Mouse (Mus musculus) lung, embryonic 15.5 days (tissue): ENCODE measurements at regions not wholly inside any gene's neighbourhood (a gene's known extent, or its start where the extent isn't known, plus 50 kb on each side); places are given as distances from the start of the nearest gene placed in this dataset.

ENCODE experiments used
- ATAC-seq: fragments of 200-750 bp; cut with Nextera tagmentation; 2 replicates; pipeline ENCODE4 v1.8.0; 2017; ENCODE audit warnings: moderate number of reproducible peaks, borderline replicate concordance; ENCODE audit not compliant: low FRiP score, low TSS enrichment; ENCODE audit errors: extremely low read depth
- H3K27ac ChIP-seq: fragments of 300-500 bp; sonication (generic); 2 replicates; pipeline ENCODE4 v1.5.1; 2015; ENCODE audit warnings: moderate library complexity, mild to moderate bottlenecking, inconsistent platforms
- H3K27me3 ChIP-seq: fragments of 300-500 bp; sonication (generic); 2 replicates; pipeline ENCODE4 v1.6.1; 2015; ENCODE audit warnings: inconsistent platforms
- H3K36me3 ChIP-seq: fragments of 300-500 bp; sonication (generic); 2 replicates; pipeline ENCODE4 v1.6.1; 2015; ENCODE audit warnings: inconsistent platforms
- H3K4me1 ChIP-seq: fragments of 300-500 bp; sonication (generic); 2 replicates; pipeline ENCODE4 v1.6.1; 2015; ENCODE audit warnings: inconsistent platforms
- H3K4me2 ChIP-seq: fragments of 300-500 bp; sonication (generic); 2 replicates; pipeline ENCODE4 v1.6.1; 2015; ENCODE audit warnings: inconsistent platforms, mild to moderate bottlenecking, moderate library complexity
- H3K4me3 ChIP-seq: fragments of 300-500 bp; sonication (generic); 2 replicates; pipeline ENCODE4 v1.5.1; 2015; ENCODE audit warnings: mild to moderate bottlenecking, inconsistent platforms
- H3K9ac ChIP-seq: fragments of 300-500 bp; sonication (generic); 2 replicates; pipeline ENCODE4 v1.6.1; 2015; ENCODE audit warnings: inconsistent platforms
- H3K9me3 ChIP-seq: fragments of 300-500 bp; sonication (generic); 2 replicates; pipeline ENCODE4 v1.6.1; 2016; ENCODE audit warnings: inconsistent platforms
- WGBS: fragments of 180-500 bp; shearing (Covaris S2); methylation state at CpG from one replicate; pipeline ENCODE4 v1.1.7; 2015; 5-methylcytosine and 5-hydroxymethylcytosine counted together

DNA sequence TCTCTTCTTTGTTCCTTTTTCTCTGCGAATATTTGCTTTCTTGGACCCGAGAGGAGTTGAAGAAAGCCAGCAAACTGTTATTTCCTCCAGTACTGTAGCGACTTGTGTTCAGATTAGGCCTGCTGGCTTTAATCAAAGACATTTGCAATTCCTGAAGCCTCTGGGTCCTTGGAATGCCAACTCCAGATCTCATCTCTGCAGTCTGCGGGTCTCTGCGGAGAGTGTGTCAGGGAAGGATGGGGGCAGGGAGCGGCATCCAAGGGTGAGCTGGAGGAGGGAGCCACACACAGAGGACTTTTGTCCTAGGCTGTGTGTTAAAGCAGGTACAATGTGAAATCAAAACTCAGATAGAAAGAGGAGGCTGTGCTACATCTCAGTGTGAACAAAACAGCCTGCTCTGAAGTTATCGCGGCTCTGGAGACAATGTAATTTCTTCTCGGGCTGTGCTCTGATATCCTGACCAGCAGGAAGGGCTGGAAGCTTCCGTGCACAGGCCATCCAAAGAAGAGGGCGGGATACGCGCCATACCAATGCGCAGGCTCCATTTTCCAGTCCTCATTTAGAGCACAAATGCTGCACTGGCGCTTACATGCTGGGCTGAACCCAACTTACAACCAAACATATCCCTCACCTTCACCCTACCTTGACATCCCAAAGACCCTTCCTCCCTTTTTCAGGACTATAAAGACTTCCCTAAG, 71.1 kb upstream of the Cadm1 start:
- Histone ChIP-seq H3K9me3 (no peaks in the 10 kb centered on the region), H3K4me3 (no peak overlapping the region), H3K27me3 (no peaks in the 10 kb centered on the region; the same call in 1 of the 2 replicates), H3K9ac (no peak overlapping the region), H3K36me3 (no peaks in the 10 kb centered on the region), H3K27ac (no peak overlapping the region), H3K4me2 (no peak overlapping the region), H3K4me1 (no peaks in the 10 kb centered on the region)
- no peak for ATAC-seq
- WGBS: 45% methylated on average over 15 of the region's 15 CpGs

DNA sequence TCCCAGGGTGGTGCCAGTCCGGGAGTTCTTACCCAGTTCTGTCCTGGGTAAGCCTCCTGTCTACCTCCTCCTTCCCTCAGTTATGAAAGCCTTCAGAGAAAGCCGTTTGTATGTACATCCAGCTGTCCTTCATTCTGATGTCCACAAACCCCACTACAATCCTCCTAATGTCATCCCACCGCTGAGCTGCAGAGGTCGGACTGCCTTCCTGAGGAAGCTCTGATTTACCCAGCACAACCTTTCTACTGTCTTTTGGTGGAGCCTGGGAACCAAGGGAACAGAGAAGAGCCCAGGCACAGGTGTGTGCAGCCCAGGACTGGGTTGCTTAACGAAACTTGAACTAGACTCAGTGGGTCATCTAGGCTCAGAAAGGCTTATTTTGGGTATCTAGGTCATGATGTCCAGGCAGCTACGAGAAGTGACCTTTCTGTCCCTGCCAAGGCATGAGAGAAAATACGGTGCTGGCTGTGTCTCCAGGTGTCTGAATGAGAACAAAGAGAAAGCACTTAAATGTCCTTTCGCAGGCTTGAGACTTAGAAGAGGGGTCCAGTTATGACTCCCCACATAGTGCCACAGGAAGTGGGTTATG, 70.4 kb upstream of the Cadm1 start:
- no peak overlapping the region for H3K4me2 ChIP-seq
- 75% methylated on average over 8 of the region's 8 CpGs for WGBS
- no peaks in the 10 kb centered on the region for H3K4me1 ChIP-seq
- H3K9me3 ChIP-seq: no peaks in the 10 kb centered on the region
- no peak overlapping the region for H3K4me3 ChIP-seq
- no peak overlapping the region for H3K9ac ChIP-seq
- H3K36me3 ChIP-seq: no peaks in the 10 kb centered on the region
- H3K27ac ChIP-seq: no peak overlapping the region
- ATAC-seq: no peak
- no peaks in the 10 kb centered on the region; the same call in 1 of the 2 replicates for H3K27me3 ChIP-seq

DNA sequence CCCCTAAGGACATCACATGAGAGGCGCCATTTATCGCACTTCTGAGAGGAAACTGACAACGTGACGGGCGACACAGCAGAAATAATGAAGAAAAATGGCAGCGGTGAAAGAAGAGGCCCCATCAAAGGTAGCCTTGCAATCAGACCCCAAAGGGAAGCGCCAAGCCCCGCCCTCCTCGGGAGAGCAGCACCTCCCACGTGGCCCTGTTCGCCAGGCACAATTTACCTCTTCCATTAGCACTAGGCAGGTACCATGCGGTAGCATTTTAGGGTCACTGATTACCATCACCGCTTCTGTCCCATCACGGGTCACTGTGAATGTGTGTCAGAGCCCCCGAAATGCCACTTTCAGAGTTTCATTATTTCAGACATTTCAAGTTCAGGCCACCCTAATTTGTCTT, 69.7 kb upstream of the Cadm1 start:
- Histone ChIP-seq H3K4me3 (no peak overlapping the region), H3K4me2 (no peak overlapping the region), H3K36me3 (no peaks in the 10 kb centered on the region), H3K9me3 (no peaks in the 10 kb centered on the region), H3K27me3 (no peaks in the 10 kb centered on the region; the same call in 1 of the 2 replicates), H3K27ac (no peak overlapping the region), H3K4me1 (no peaks in the 10 kb centered on the region), H3K9ac (no peak overlapping the region)
- WGBS: 82% methylated on average over 15 of the region's 15 CpGs
- ATAC-seq: no peak

DNA sequence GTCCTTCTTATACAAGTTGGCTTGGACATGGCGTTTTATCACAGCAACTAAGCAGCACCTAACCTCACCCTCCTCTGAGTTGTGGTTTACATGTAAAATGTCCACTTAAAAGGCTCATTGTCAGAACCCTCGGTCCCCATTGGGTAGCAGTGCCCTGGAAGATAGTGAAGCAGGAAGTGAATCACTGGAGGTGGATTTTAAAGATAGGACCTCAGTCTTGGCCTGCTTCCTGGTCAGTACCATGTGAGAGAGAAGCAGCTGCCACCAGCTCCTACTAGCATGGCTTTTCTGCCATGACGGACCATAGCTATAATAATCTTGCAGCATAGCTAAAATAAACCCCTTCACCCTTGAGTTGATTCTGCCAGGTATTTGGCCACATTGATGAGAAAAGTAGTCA, 68.1 kb upstream of the Cadm1 start:
- Histone ChIP-seq H3K4me2 (no peak overlapping the region), H3K27me3 (no peaks in the 10 kb centered on the region; the same call in 1 of the 2 replicates)
- WGBS: 75% methylated on average over 3 of the region's 3 CpGs

DNA sequence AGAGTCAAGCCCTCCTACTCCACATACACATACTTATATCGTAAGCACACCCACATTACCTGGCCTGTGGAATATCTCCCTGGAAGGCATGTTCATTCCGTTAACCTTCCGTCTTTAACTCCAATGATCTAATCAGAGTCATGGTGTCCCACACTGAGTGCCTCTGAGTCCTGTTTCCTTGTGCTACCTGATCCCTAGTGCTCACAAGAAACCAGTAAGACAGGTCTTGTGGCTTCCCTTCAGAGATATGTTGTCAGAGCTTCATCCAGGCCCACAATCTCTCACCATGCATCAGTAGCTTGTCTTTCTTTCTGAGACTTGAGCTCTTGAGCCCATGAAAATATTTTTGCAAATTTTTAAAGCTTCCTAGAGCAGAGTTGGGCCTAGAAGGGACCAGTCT, 63.2 kb upstream of the Cadm1 start:
- Histone ChIP-seq H3K36me3 (no peaks in the 10 kb centered on the region), H3K27me3 (no peaks in the 10 kb centered on the region), H3K9me3 (no peaks in the 10 kb centered on the region), H3K4me3 (no peak overlapping the region), H3K27ac (no peak overlapping the region), H3K9ac (no peak overlapping the region), H3K4me2 (no peak overlapping the region), H3K4me1 (peaks cover 6% of the 10 kb centered on the region; the same call in 1 of the 2 replicates)
- no peak for ATAC-seq
- WGBS: 73% methylated on average over 3 of the region's 3 CpGs

More for the DNA sequence above, 68.1 kb upstream of the Cadm1 start:
- H3K4me1 ChIP-seq: no peaks in the 10 kb centered on the region
- no peak for ATAC-seq
- H3K36me3 ChIP-seq: no peaks in the 10 kb centered on the region
- no peak overlapping the region for H3K4me3 ChIP-seq
- no peak overlapping the region for H3K9ac ChIP-seq
- no peak overlapping the region for H3K27ac ChIP-seq
- H3K9me3 ChIP-seq: no peaks in the 10 kb centered on the region

DNA sequence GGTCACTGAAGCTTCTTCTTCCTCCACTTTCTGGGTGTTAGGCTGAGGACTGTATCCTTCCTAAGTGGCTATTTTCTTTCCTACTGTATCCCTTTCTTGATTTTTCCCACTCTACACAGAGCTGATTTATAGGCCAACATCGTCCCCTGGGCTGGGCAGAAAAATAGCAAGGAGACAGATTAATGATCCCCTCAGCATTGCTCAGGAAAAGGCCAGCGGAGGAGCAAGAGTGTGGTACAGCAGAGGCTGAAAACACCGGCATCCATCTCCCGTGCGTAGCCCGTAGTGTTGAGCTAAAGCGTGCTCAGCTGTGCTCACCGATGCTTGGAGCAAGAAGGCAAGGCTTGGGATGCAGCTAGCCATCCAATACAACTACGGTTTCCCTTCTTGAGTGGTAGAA, 62.2 kb upstream of the Cadm1 start:
- no peak overlapping the region for H3K27ac ChIP-seq
- no peak overlapping the region for H3K4me3 ChIP-seq
- H3K36me3 ChIP-seq: no peaks in the 10 kb centered on the region
- no peak overlapping the region for H3K4me2 ChIP-seq
- 76% methylated on average over 9 of the region's 9 CpGs for WGBS
- H3K27me3 ChIP-seq: no peaks in the 10 kb centered on the region
- peaks cover 6% of the 10 kb centered on the region; the same call in 1 of the 2 replicates for H3K4me1 ChIP-seq
- H3K9me3 ChIP-seq: no peaks in the 10 kb centered on the region
- no peak overlapping the region for H3K9ac ChIP-seq
- ATAC-seq: no peak

DNA sequence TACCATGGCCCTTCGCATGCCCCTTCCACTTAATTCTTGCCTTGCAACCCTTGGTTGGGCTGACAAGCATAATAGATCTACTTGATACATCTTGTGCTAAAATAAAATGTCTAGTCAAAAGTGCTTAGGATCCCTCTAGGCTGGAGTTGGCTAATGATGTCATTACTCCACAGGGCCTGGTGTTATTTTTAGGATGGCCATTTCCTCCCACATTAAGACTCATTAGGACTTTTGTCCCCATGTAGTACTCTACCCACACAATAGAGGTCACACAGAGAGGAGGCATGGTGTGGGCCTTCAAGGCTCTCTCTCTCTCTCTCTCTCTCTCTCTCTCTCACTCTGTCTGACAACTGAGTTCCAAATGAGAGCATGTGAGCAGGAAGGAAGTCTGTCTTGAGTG, 60.4 kb upstream of the Cadm1 start:
- no peak for ATAC-seq
- no peak overlapping the region for H3K4me3 ChIP-seq
- 91% methylated on average over 1 of the region's 1 CpGs for WGBS
- no peaks in the 10 kb centered on the region for H3K9me3 ChIP-seq
- H3K36me3 ChIP-seq: no peaks in the 10 kb centered on the region
- no peak overlapping the region for H3K27ac ChIP-seq
- H3K9ac ChIP-seq: no peak overlapping the region
- H3K4me1 ChIP-seq: peaks cover 6% of the 10 kb centered on the region; the same call in 1 of the 2 replicates
- H3K4me2 ChIP-seq: no peak overlapping the region
- H3K27me3 ChIP-seq: no peaks in the 10 kb centered on the region

DNA sequence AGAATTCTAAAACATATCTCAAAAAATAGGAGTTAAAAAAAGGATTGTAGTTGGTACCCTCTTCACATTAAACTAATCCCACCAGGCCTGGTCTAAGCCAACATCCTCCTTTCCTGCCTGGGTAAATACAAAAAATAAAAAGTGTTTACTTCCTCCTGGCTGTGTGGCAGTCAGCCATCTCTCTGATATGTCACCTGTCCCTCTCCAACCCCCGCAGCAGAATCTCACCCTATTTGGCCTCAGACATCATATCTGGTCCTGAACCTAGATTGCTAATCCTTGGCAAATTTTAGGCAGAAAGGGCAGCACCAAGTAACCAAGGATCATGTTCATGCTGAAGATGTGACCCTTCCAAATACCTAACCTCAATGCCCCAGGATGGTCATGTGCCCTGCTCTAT, 59.2 kb upstream of the Cadm1 start:
- no peaks in the 10 kb centered on the region for H3K36me3 ChIP-seq
- peaks cover 6% of the 10 kb centered on the region; the same call in 1 of the 2 replicates for H3K4me1 ChIP-seq
- no peak overlapping the region for H3K9ac ChIP-seq
- no peak for ATAC-seq
- H3K4me2 ChIP-seq: no peak overlapping the region
- H3K9me3 ChIP-seq: no peaks in the 10 kb centered on the region
- no peak overlapping the region for H3K4me3 ChIP-seq
- no peaks in the 10 kb centered on the region for H3K27me3 ChIP-seq
- peak overlapping the region; percentile 27; the same call in 1 of the 2 replicates for H3K27ac ChIP-seq
- WGBS: 47% methylated on average over 1 of the region's 1 CpGs

DNA sequence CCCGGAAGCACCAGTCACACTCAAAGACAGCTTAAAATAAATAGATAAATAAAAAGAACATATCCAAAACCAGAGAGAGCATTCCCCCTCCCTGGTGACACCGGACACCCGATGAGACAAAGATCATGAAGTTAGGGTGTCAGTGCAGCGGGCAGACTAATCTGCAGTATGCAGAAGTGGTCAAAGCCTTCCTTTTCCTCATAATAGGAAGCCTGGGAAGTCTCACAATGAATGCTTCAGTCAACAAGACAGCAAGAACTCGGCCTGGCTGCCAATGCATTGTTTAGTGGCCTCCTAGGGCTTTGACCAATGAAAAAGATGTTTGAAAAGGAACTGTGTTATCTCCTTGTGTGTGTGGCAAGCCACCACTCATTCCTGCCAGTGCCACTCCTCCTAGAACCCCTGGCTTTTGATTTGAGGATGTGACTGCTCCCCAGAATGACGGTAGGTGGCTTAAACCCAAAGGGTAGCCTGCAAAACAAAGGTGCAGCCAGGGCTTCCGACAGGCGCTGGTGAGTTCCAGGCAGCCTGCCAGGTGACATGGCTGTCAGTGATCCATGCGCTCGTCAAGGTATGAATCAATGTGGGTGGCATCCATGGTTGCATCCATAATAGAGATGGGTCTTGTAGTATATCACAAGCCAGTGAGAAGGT, 58.1 kb upstream of the Cadm1 start:
- no peak for ATAC-seq
- Histone ChIP-seq H3K4me3 (no peak overlapping the region), H3K27me3 (no peaks in the 10 kb centered on the region), H3K4me2 (no peak overlapping the region), H3K36me3 (no peaks in the 10 kb centered on the region), H3K9ac (no peak overlapping the region), H3K27ac (peak overlapping the region; percentile 27), H3K4me1 (peaks cover 6% of the 10 kb centered on the region; the same call in 1 of the 2 replicates), H3K9me3 (no peaks in the 10 kb centered on the region)
- 43% methylated on average over 10 of the region's 10 CpGs for WGBS

DNA sequence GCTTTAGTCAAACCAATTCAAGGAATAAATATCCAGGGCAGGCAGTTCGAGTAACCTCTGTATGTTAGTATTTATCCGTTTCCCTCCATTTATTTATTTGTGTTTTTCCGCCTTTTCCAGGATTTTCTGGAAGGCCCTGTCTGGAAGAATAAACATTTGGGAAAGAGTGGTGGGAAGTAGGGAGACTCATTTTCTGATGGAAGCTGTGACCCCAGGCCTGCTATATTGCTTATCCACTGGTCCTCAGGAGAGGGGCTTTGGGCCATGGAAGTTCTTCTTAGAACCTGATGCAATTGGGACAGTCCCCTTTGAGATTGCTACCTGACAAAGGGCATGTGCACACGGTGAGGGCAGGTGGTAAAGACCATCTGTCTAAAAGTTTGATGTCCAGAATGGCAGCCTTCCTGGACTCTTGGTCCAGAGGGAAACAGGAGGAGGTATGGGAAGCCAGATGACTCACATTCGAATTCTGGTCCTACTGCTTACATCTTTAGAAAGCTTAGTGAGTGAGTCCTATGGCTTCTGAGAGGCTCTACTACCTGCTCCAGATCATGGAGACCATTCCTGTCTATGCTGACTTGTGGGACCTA, 56.1 kb upstream of the Cadm1 start:
- peaks cover 6% of the 10 kb centered on the region; the same call in 1 of the 2 replicates for H3K4me1 ChIP-seq
- no peak overlapping the region for H3K27ac ChIP-seq
- H3K4me3 ChIP-seq: no peak overlapping the region
- ATAC-seq: no peak
- WGBS: 68% methylated on average over 5 of the region's 5 CpGs
- H3K27me3 ChIP-seq: no peaks in the 10 kb centered on the region
- no peaks in the 10 kb centered on the region for H3K9me3 ChIP-seq
- H3K36me3 ChIP-seq: no peaks in the 10 kb centered on the region
- no peak overlapping the region for H3K9ac ChIP-seq
- H3K4me2 ChIP-seq: no peak overlapping the region

DNA sequence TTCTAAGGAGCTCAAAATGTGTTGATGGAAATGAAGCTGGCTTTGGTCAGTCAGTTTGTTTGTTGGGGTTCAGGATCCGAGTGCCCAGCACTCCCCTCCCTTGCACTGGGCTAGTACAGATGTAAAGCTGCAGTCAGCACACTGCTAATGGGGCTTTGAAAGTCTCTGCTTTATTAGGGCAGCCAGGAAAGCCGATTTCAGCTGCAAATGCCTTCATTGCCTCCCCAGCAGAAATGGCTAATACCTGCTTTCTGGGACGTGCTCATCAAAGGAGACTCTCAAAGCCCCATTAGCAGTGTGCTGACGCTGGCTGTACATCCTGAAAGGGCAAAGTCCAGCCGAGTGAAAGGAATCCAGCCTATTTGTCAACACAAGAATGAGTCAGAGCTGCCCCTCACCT, 55.2 kb upstream of the Cadm1 start:
- Histone ChIP-seq H3K36me3 (no peaks in the 10 kb centered on the region), H3K9me3 (no peaks in the 10 kb centered on the region), H3K27ac (no peak overlapping the region), H3K4me3 (no peak overlapping the region), H3K9ac (no peak overlapping the region), H3K4me2 (no peak overlapping the region), H3K27me3 (no peaks in the 10 kb centered on the region), H3K4me1 (peaks cover 6% of the 10 kb centered on the region; the same call in 1 of the 2 replicates)
- 42% methylated on average over 5 of the region's 5 CpGs for WGBS
- ATAC-seq: no peak

DNA sequence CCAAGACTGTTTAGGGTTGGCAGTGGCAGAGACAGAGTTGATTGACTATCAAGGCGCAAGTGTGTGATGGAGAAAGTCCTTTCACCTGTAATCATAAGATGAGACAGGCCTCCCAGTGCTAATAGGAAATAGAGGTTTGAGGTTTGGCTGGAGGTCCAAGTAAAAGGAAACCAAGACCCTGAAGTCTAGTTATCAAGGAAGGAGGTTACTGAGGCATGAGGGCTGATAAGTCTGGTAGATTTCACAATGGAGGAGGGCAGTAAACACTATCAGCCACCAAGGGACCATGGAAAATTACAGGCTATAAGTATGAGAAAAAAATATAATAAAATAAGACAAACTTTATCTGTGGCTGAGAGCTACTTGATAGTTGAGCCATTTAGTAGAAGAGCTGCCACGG, 52.1 kb upstream of the Cadm1 start:
- 85% methylated on average over 2 of the region's 2 CpGs for WGBS
- ATAC-seq: no peak
- Histone ChIP-seq H3K9ac (no peak overlapping the region), H3K27ac (no peak overlapping the region), H3K36me3 (no peaks in the 10 kb centered on the region), H3K4me3 (no peak overlapping the region), H3K9me3 (no peaks in the 10 kb centered on the region), H3K4me1 (no peaks in the 10 kb centered on the region), H3K4me2 (no peak overlapping the region), H3K27me3 (no peaks in the 10 kb centered on the region)
